Mouse (Mus musculus) limb, embryonic 13.5 days (tissue): ENCODE results near the gene Map3k6. TPM values are rescaled to one million over a fixed set of nuclear protein-coding genes. Genes with fewer than 3 reads are reported as not detected.

Experiments used
- ATAC-seq: fragments of 200-750 bp; cut with Nextera tagmentation; 2 replicates; pipeline ENCODE4 v1.8.0; 2017; ENCODE audit warnings: low read depth, moderate number of reproducible peaks, moderate TSS enrichment; ENCODE audit not compliant: low FRiP score
- H3K27ac ChIP-seq: fragments of 300-500 bp; sonication (generic); 2 replicates; pipeline ENCODE4 v1.5.1; 2015; ENCODE audit warnings: inconsistent platforms, mild to moderate bottlenecking, moderate library complexity
- H3K27me3 ChIP-seq: fragments of 300-500 bp; sonication (generic); 2 replicates; pipeline ENCODE4 v1.6.1; 2015; ENCODE audit warnings: mild to moderate bottlenecking, inconsistent platforms
- H3K36me3 ChIP-seq: fragments of 300-500 bp; sonication (generic); 2 replicates; pipeline ENCODE4 v1.6.1; 2015; ENCODE audit warnings: inconsistent platforms, mild to moderate bottlenecking, moderate library complexity
- H3K4me1 ChIP-seq: fragments of 300-500 bp; sonication (generic); 2 replicates; pipeline ENCODE4 v1.6.1; 2015; ENCODE audit warnings: inconsistent platforms
- H3K4me2 ChIP-seq: fragments of 300-500 bp; sonication (generic); replicated peaks from 2 replicates; pipeline ENCODE4 v1.6.1; 2015; ENCODE audit warnings: inconsistent platforms, mild to moderate bottlenecking, moderate library complexity
- H3K4me3 ChIP-seq: fragments of 300-500 bp; sonication (generic); 2 replicates; pipeline ENCODE4 v1.5.1; 2015; ENCODE audit warnings: moderate library complexity, mild to moderate bottlenecking, inconsistent platforms
- H3K9ac ChIP-seq: fragments of 300-500 bp; sonication (generic); 2 replicates; pipeline ENCODE4 v1.6.1; 2015; ENCODE audit warnings: mild to moderate bottlenecking, inconsistent platforms
- H3K9me3 ChIP-seq: fragments of 300-500 bp; sonication (generic); 2 replicates; pipeline ENCODE4 v1.6.1; 2016; ENCODE audit warnings: inconsistent platforms
- WGBS: fragments of 180-500 bp; shearing (Covaris S2); methylation state at CpG from one replicate; pipeline ENCODE4 v1.1.7; 2015; 5-methylcytosine and 5-hydroxymethylcytosine counted together
- polyA plus RNA-seq: library from polyadenylated mRNA; unstranded; fragments of >200 nt; fragmentation: Nextera tagmentation; extraction: Ambion mirVana; gene quantifications from 2 replicates; pipeline ENCODE4 v1.2.1, GENCODE M21; 2015

Map3k6 gene
- polyA plus RNA-seq, 1 experiment from 2014 or later, result 2.4 TPM

DNA sequence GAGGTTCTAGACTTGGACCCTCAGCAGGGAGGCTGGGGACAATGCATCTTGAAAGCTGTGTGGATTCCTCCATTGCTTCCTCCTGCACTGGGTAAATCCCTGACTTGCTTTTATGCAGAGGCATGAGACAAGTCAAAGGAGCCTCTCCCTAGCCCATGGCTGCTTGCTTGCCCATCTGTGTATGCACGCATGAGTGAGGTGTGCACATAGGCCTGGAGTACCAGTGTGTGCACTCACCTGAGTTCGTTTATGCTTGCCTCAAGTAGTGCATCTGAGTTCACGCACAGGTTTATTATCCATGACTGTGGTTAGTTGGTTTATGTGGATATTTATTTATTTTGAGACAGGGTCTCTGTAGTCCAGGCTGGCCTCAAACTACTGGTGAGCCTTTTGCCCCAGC is 38.4 kb upstream of the Map3k6 start:
- Histone ChIP-seq H3K4me2 (no peak overlapping the region), H3K4me1 (peaks cover 59% of the 10 kb centered on the region), H3K9me3 (no peaks in the 10 kb centered on the region), H3K36me3 (no peaks in the 10 kb centered on the region), H3K4me3 (no peak overlapping the region), H3K27ac (no peak overlapping the region), H3K9ac (no peak overlapping the region), H3K27me3 (no peaks in the 10 kb centered on the region)
- no peak for ATAC-seq
- WGBS, result 92% methylated on average over 3 of the region's 3 CpGs

DNA sequence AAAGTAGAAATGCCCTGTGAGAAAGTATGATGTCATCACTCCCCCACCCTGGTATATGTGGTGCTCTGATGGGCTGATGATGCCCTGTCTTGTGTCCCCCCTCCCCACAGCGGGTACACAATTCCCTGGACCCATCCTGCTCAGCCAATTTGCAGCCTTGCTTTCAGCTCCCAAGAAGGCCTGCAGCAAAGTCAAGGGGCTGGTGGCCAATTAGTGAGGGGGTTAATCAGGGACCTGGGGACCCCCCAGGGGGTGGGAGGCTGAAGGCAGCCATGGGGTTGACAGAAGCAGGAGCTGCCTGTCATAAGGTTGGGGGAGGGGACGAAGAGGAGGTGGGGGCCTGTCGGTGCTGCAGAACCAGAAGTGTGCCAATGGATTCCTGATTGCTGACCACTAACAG is 37.0 kb upstream of the Map3k6 start:
- H3K27me3 ChIP-seq, result no peaks in the 10 kb centered on the region
- no peak for ATAC-seq
- H3K4me1 ChIP-seq, result peaks cover 46% of the 10 kb centered on the region
- no peak overlapping the region for H3K4me2 ChIP-seq
- H3K9ac ChIP-seq, result no peak overlapping the region
- H3K9me3 ChIP-seq, result no peaks in the 10 kb centered on the region
- H3K36me3 ChIP-seq, result no peaks in the 10 kb centered on the region
- H3K27ac ChIP-seq, result no peak overlapping the region
- 62% methylated on average over 3 of the region's 3 CpGs for WGBS
- H3K4me3 ChIP-seq, result no peak overlapping the region

DNA sequence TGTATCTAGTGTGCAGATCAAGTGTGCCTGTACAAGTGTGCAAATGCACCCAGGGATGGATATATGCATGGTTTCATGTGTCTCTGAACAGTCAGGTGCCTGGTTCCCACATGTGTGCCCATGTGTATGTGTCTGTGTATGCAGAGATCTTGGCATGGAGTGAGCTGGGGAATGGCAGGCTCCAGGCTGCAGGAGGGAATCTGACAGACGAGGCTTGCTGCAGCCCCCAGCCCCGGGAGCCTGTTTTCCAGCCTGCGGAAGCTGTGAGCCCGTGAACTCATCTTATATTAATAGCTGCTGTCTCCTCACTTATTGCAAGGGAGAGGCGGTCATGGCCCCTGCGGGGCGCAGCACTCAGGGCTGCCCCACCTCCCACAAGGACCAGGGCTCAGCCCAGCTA is 36.2 kb upstream of the Map3k6 start:
- H3K27me3 ChIP-seq, result no peaks in the 10 kb centered on the region
- no peak for ATAC-seq
- WGBS, result 18% methylated on average over 7 of the region's 7 CpGs
- H3K27ac ChIP-seq, result 0 out of 2 replicates have a peak overlapping the region, but pooled peaks have one; percentile 48
- peaks cover 38% of the 10 kb centered on the region for H3K4me1 ChIP-seq
- no peak overlapping the region for H3K4me3 ChIP-seq
- no peaks in the 10 kb centered on the region for H3K9me3 ChIP-seq
- H3K4me2 ChIP-seq, result no peak overlapping the region
- H3K36me3 ChIP-seq, result no peaks in the 10 kb centered on the region
- H3K9ac ChIP-seq, result no peak overlapping the region

DNA sequence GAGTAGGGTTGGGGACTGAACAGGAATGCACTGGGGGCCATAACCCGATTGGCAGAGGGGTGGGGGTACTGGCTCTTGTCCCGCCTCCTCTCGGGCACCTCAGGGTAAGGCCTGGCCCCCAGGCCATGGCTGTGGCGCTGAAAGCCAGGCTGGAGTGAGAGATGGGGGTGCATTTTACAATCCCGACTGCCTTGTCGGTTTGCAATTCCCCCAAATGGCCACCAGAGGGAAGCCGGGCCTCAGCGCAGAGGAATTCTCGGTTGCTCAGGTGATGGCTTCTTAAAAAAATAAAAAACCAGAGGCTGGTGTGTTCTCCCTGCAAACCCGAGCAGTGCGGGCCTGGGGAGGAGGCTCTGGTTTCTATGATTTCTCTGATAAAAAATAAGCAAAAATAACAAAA is 31.3 kb upstream of the Map3k6 start:
- Histone ChIP-seq H3K4me3 (no peak overlapping the region), H3K4me2 (no peak overlapping the region), H3K4me1 (peaks cover 27% of the 10 kb centered on the region), H3K27me3 (peaks cover 38% of the 10 kb centered on the region), H3K9me3 (no peaks in the 10 kb centered on the region), H3K9ac (no peak overlapping the region), H3K27ac (no peak overlapping the region), H3K36me3 (no peaks in the 10 kb centered on the region)
- WGBS, result 4% methylated on average over 11 of the region's 11 CpGs
- no peak; the same call in 1 of the 2 replicates for ATAC-seq

DNA sequence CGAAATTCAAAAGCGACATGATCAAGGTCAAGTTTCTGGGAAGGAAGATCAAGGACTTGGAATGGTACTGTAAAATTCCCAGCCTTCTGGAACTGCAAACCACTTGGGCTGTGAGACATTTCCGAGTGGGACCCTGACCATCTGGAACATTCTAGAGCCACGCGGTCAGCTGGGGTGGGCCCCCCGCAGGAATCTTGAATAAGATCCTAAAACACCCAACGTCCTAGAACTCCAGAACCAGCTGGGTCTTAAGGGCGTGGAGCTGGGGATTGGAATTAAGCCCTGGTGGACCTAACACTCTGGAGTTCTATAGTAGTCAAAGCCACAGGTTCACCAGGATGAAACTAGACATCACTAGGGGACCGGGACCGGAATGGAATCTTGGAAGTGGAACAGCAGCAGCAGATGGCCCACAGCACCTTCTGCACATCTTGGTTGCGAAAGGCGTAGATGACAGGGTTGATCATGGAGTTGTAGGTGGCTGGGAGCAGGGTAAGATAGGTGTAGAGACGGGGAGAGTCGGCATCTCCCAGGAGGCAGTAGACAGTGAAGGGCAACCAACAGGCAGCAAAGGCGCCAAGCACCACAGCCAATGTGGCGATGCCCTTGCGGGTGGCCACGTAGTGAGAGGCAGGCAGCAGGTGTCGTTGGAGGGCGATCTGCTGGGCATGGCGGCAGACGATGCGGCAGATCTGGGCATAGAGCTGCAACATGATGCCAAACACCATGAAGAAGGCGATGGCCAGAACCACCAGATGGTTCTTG is 30.4 kb upstream of the Map3k6 start:
- H3K27me3 ChIP-seq, result peaks cover 44% of the 10 kb centered on the region
- no peaks in the 10 kb centered on the region for H3K36me3 ChIP-seq
- no peak overlapping the region for H3K9ac ChIP-seq
- no peak for ATAC-seq
- no peak overlapping the region for H3K4me3 ChIP-seq
- H3K27ac ChIP-seq, result no peak overlapping the region
- 92% methylated on average over 24 of the region's 24 CpGs for WGBS
- no peaks in the 10 kb centered on the region for H3K9me3 ChIP-seq
- no peak overlapping the region for H3K4me2 ChIP-seq
- H3K4me1 ChIP-seq, result peaks cover 21% of the 10 kb centered on the region

DNA sequence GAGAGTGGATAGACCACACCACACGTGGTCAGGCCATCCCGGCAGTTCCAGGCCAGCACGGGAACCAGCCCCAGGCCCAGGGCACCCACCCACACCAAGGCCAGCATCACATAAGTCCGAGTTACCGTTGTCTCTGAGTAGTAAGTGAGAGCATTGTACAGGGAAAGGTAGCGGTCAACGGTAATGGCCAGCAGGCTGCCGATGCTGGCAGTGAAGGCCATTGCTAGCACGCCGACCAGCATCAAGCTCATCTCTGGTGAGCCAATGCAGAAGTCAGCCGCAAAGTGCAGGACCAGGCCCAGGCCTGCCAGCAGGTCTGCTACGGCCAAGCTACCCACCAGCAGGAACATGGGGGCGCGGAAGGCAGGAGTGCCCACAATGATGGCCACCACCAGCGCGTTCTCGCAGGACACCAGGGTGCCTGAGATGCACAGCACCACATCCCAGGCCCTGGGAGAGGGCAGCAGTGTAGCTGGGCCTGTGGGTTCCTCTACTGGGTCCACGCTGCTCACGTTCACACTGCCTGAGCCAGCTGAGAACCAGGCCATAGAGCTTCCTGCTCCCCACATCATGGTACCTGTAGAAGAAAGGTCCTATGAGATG is 29.7 kb upstream of the Map3k6 start:
- H3K36me3 ChIP-seq, result no peaks in the 10 kb centered on the region
- WGBS, result 92% methylated on average over 19 of the region's 19 CpGs
- peak overlapping the region; percentile 99 for H3K4me2 ChIP-seq
- ATAC-seq, result no peak
- H3K27ac ChIP-seq, result no peak overlapping the region
- peaks cover 49% of the 10 kb centered on the region for H3K27me3 ChIP-seq
- no peak overlapping the region for H3K9ac ChIP-seq
- no peaks in the 10 kb centered on the region for H3K9me3 ChIP-seq
- peaks cover 21% of the 10 kb centered on the region for H3K4me1 ChIP-seq
- H3K4me3 ChIP-seq, result no peak overlapping the region

DNA sequence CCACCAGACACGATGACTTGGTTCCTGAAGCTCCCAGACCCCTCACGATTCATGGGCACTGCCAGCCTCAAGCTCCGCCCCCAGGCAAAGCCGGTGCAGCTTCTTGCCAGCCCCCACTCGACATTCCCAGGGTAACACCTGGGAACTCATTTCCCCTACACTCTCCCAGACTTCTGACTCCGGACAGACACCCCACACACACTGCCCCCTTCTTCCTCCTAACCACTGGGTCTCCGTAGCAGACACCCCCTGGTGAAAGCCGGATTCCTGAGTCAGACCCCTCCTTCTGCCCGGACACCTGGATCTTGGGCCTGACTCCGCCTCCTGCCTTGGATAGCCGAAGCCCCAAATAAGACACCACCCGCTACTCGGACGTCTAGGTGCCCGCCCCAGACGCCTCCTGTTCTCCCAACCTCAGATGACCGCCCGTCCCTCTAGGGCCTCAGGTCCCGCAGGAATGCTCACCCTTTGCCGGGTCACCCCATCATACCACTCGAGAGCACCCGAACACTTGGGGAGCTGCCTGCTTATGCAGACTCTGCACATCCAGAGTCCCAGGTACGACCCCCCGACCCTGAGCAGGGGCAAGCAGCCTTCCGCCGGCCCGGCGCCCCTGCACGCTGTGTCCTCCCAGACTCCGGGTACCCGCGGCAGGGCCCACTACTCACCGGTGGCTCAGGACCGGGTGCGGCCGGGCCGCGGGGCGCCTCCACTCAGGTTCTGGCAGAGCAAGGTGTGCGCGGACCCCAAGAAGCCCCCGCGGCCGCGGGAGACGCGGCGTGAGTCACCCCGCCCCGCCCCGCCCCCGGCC is 28.7 kb upstream of the Map3k6 start, which contains the start of the genes Cd164l2 and Gpr3:
Cd164l2 (plus strand) TSS at position 381 of the 811 bp plus-strand sequence.
Gpr3 (minus strand) TSS at position 786 of the 811 bp plus-strand sequence.
- Histone ChIP-seq H3K27me3 (peaks cover 49% of the 10 kb centered on the region), H3K9ac (peak within 1 kb of the TSS; percentile 70), H3K4me3 (peak within 1 kb of the TSS; percentile 71), H3K36me3 (no peaks in the 10 kb centered on the region), H3K4me1 (peaks cover 21% of the 10 kb centered on the region), H3K9me3 (no peaks in the 10 kb centered on the region), H3K27ac (no peak within 1 kb of the TSS), H3K4me2 (peak within 1 kb of the TSS; percentile 99)
- ATAC-seq, result no peak; the same call in 1 of the 2 replicates
- WGBS, result 3% methylated on average over 52 of the region's 52 CpGs

DNA sequence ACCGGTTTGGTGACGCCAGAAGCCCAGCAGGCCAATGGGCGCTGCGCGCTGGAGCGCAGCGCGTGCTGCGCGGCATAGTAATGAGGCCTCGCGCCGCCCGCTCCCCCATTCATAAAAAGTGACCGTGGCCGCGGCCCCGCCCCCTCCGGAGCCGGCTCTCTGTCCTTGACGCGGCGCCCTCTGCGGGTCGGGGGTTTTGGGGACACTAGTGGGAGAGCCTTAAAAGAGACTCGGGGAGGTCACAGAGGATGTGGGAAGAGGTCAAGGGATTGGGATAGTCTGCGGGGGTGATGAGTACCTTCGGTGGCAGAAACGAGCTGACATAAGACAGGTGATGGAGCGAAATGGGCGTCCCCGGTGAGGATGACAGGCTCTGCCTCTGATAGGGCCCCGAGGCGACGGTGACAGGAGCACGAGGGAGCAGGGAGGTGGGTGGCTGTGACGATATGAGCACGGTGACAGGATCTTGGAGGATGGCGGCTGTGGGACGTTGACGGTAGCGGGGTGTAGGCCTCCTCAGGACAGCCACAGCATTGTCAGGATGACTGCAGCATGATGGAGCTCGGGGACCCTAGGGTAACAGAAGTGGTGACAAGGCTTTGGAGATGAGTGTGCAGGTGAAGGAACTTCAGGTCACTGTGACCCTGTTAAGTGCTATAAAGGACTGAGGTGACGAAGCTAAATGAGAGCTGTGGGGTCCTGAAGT is 27.9 kb upstream of the Map3k6 start:
- Histone ChIP-seq H3K4me2 (peak overlapping the region; percentile 99), H3K27ac (no peak overlapping the region), H3K9ac (peak overlapping the region; percentile 70), H3K9me3 (no peaks in the 10 kb centered on the region), H3K4me3 (peak overlapping the region; percentile 71), H3K27me3 (peaks cover 49% of the 10 kb centered on the region), H3K4me1 (peaks cover 21% of the 10 kb centered on the region), H3K36me3 (no peaks in the 10 kb centered on the region)
- ATAC-seq, result peak; percentile 78
- WGBS, result 2% methylated on average over 44 of the region's 44 CpGs

DNA sequence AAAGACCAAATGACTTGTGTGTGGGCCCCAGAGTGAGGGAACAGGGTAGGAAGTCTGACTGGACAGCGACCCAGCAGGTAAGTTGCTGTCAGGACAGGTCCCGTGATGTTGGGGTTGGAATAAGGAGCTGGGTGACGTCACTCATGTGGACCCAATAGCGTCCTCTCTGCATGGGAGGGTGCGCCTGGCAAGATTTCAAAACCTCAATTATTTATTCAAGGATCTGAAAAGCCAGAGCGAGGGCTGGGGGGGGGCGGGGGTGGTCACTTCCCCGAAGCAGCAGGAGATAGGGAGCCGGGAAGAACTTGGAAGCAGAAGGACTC is 27.4 kb upstream of the Map3k6 start:
- no peak for ATAC-seq

DNA sequence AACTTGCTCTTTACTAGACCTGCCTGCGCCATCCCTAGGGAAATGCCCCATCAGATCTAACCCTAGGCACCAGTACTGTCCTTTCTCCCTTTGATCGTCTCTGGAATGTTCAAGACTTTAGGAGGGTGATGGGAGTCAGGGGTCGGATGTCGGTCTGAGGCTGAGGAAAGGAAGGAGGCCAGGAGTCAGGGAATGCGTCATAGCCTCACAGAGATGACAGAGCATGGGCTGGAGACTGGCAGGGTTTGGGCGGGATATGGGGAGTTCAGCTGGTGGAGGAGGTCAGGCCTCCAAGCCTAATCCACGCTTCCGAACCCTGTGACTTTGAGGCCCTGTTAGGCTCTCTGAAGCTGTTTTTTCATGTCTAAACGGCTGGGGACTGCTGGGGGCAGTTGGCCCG is 27.0 kb upstream of the Map3k6 start:
- ATAC-seq, result no peak
- WGBS, result 10% methylated on average over 10 of the region's 10 CpGs
- Histone ChIP-seq H3K4me2 (peak overlapping the region; percentile 99), H3K9ac (peak overlapping the region; percentile 31; the same call in 1 of the 2 replicates), H3K27ac (no peak overlapping the region), H3K9me3 (no peaks in the 10 kb centered on the region), H3K36me3 (no peaks in the 10 kb centered on the region), H3K27me3 (peaks cover 52% of the 10 kb centered on the region), H3K4me3 (0 out of 2 replicates have a peak overlapping the region, but pooled peaks have one; percentile 71), H3K4me1 (peaks cover 21% of the 10 kb centered on the region)

More for the DNA sequence above, 27.4 kb upstream of the Map3k6 start:
- Histone ChIP-seq H3K4me3 (peak overlapping the region; percentile 71; the same call in 1 of the 2 replicates), H3K4me1 (peaks cover 21% of the 10 kb centered on the region), H3K36me3 (no peaks in the 10 kb centered on the region), H3K27me3 (peaks cover 52% of the 10 kb centered on the region), H3K9me3 (no peaks in the 10 kb centered on the region), H3K27ac (no peak overlapping the region), H3K4me2 (peak overlapping the region; percentile 99), H3K9ac (peak overlapping the region; percentile 31; the same call in 1 of the 2 replicates)
- WGBS, result 3% methylated on average over 9 of the region's 9 CpGs

DNA sequence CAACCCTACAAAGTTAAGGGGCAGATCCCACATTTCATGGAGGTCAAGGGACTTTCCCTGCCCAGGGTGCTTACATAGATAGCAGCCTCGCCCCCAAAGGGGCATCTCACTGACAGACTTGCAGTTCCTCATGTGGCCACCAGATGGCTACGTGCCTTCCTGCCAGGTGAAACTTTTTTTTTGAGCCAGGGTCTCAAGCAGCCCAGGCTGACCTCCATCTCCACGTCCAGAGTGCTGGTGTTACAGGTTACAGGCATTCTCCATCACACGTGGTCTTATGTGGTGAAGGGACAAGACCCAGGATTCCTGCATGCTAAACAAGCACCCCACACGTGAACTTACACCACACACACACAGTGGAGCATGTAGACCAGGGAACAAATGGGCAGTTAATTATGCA is 23.0 kb upstream of the Map3k6 start:
- Histone ChIP-seq H3K4me1 (peaks cover 23% of the 10 kb centered on the region), H3K36me3 (no peaks in the 10 kb centered on the region), H3K27me3 (peaks cover 62% of the 10 kb centered on the region), H3K9ac (no peak overlapping the region), H3K9me3 (no peaks in the 10 kb centered on the region), H3K27ac (no peak overlapping the region), H3K4me3 (no peak overlapping the region), H3K4me2 (no peak overlapping the region)
- ATAC-seq, result no peak
- WGBS, result 3% methylated on average over 5 of the region's 5 CpGs
